Mouse (Mus musculus) hindbrain, embryonic 14.5 days (tissue): ENCODE results near the gene Enpp6. TPM values are rescaled to one million over a fixed set of nuclear protein-coding genes. Genes with fewer than 3 reads are reported as not detected.

Experiments used
- ATAC-seq: fragments of 200-750 bp; cut with Nextera tagmentation; 2 replicates; pipeline ENCODE4 v1.8.0; 2017; ENCODE audit warnings: moderate number of reproducible peaks, mild to moderate bottlenecking, moderate TSS enrichment, moderate library complexity; ENCODE audit not compliant: low FRiP score
- DNase-seq: peaks from one replicate; pipeline ENCODE4 v3.0.0-alpha.2; 2015; ENCODE audit warnings: low spot score
- H3K27ac ChIP-seq: fragments of 300-500 bp; sonication (generic); 2 replicates; pipeline ENCODE4 v1.5.1; 2014; ENCODE audit warnings: mild to moderate bottlenecking, moderate library complexity
- H3K27me3 ChIP-seq: fragments of 300-500 bp; sonication (generic); 2 replicates; pipeline ENCODE4 v1.6.1; 2014; ENCODE audit warnings: mild to moderate bottlenecking, low read length, mixed read lengths; ENCODE audit not compliant: control insufficient read depth, insufficient read depth
- H3K36me3 ChIP-seq: fragments of 300-500 bp; sonication (generic); replicated peaks from 2 replicates; pipeline ENCODE4 v1.6.1; 2014; ENCODE audit not compliant: control insufficient read depth, insufficient read depth
- H3K4me1 ChIP-seq: fragments of 300-500 bp; sonication (generic); replicated peaks from 2 replicates; pipeline ENCODE4 v1.6.1; 2014; ENCODE audit warnings: antibody characterized with exemption, low read length, mixed read lengths; ENCODE audit not compliant: control insufficient read depth, insufficient read depth
- H3K4me2 ChIP-seq: fragments of 300-500 bp; sonication (generic); replicated peaks from 2 replicates; pipeline ENCODE4 v1.6.1; 2014; ENCODE audit warnings: mild to moderate bottlenecking, moderate library complexity
- H3K4me3 ChIP-seq: fragments of 300-500 bp; sonication (generic); replicated peaks from 2 replicates; pipeline ENCODE4 v1.5.1; 2014; ENCODE audit warnings: mild to moderate bottlenecking, low read length
- H3K9ac ChIP-seq: fragments of 300-500 bp; sonication (generic); 2 replicates; pipeline ENCODE4 v1.6.1; 2014
- H3K9me3 ChIP-seq: fragments of 300-500 bp; sonication (generic); 2 replicates; pipeline ENCODE4 v1.6.1; 2016; ENCODE audit warnings: low read length; ENCODE audit not compliant: control insufficient read depth
- WGBS: fragments of 180-500 bp; shearing (Covaris S2); extraction: QIAGEN DNeasy Blood & Tissue Kit; methylation state at CpG from one replicate; pipeline ENCODE4 v1.1.7; 2014; 5-methylcytosine and 5-hydroxymethylcytosine counted together
- polyA plus RNA-seq: library from polyadenylated mRNA; unstranded; fragments of >200 nt; fragmentation: Nextera tagmentation; extraction: Ambion mirVana; gene quantifications from 2 replicates; pipeline ENCODE4 v1.2.1, GENCODE M21; 2014

Gene Enpp6
- polyA plus RNA-seq, 1 experiment from 2014 or later: 1.8 TPM

- DNase-seq (no peak), ATAC-seq (no peak)
- no peak overlapping the region for H3K9ac ChIP-seq
- H3K27ac ChIP-seq: no peak overlapping the region
- peaks cover 9% of the 10 kb centered on the region; the same call in 1 of the 2 replicates for H3K9me3 ChIP-seq
- H3K4me2 ChIP-seq: no peak overlapping the region
- no peak overlapping the region for H3K4me3 ChIP-seq
- H3K27me3 ChIP-seq: no peaks in the 10 kb centered on the region
- no peaks in the 10 kb centered on the region for H3K36me3 ChIP-seq
- 86% methylated on average over 6 of the region's 6 CpGs for WGBS
- no peaks in the 10 kb centered on the region for H3K4me1 ChIP-seq
Observed at GRCm38 (mm10) chr8:47075941-47076555, 89.4 kb downstream of the Enpp6 start.

DNA sequence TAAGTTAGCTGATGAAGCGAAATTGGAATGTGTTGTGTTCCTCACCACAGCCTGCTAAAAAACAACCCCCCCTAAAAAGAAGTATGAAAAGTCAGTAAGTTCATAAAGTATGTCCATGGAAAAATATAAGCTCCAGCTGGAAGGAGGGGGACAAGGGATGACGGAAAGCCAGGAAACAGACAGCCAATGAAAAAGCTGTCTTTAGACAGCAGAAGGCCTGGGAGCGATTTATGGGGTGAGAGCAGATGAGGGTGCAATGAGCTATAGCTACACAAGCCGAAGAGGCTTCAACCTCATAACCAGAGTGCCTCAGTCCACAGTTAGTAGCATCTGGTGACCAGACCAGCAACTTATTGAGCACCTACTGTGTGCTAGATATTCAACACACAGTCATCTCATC is 93.3 kb downstream of the Enpp6 start:
- ATAC-seq (no peak), DNase-seq (no peak)

DNA sequence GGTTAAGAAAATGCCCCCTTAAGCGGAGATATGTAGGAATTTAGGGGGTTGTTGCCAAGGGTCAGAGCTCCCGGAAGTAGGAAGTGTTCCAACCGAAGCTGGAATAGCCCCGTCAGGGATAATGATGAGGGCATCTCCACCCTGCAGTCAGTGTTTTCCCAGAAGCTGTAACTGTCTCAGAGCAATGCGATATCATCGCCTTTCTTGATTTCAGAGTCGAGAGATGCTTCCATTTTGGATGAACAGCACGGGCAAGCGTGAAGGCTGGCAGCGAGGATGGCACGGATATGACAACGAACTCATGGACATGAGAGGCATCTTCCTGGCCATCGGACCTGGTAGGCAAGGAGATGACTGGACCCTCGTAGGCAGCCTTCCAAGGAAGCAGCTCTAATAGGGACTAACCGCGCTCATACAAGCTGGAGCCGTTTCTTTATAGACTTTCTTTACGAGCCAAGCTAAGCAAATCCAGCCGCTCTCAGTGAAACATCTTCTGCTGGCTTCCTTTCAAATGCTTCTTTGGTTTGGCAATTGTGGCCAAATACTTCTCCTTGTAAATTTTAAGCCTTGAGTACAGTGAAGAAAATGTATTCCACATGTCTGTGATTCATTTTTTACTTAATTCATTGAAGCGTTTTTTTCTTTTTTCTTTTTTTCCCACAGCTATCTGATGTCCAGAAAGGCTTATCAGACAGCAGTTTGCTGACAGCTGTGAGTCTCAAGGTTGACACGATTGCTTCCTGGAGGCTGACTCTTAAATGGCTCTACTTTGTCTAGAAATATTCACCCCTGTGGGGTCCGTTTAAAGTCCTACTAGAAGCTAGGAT is 95.7 kb downstream of the Enpp6 start:
- Histone ChIP-seq H3K9ac (no peak overlapping the region), H3K36me3 (no peaks in the 10 kb centered on the region), H3K27me3 (no peaks in the 10 kb centered on the region), H3K4me3 (no peak overlapping the region), H3K9me3 (no peaks in the 10 kb centered on the region), H3K4me1 (no peaks in the 10 kb centered on the region), H3K4me2 (no peak overlapping the region), H3K27ac (no peak overlapping the region)
- 88% methylated on average over 22 of the region's 22 CpGs for WGBS
- ATAC-seq (no peak), DNase-seq (no peak)

More for the DNA sequence above, 93.3 kb downstream of the Enpp6 start:
- no peak overlapping the region for H3K4me3 ChIP-seq
- H3K4me1 ChIP-seq: no peaks in the 10 kb centered on the region
- no peaks in the 10 kb centered on the region for H3K36me3 ChIP-seq
- H3K4me2 ChIP-seq: no peak overlapping the region
- H3K9ac ChIP-seq: no peak overlapping the region
- no peak overlapping the region for H3K27ac ChIP-seq
- WGBS: 78% methylated on average over 4 of the region's 4 CpGs
- no peaks in the 10 kb centered on the region for H3K27me3 ChIP-seq
- H3K9me3 ChIP-seq: no peaks in the 10 kb centered on the region

DNA sequence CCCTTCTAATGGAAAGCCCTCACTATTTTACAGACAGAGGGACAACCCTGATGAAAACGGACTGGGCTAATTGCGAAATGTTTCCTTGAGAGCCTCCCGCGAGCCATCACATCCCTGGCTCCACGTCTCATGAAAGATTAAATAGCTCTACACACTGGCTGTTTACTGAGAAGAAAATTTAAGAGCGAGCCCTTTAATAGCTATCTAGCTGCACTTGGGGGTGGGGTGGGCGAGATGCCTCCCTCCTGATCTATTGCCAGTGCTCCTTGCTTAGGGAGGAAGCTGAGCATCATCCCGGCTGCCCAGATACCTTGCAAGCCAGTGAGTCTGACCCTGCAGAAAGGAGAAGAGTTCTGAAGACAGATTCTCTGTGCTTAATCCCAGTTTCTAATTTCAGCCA is 103.3 kb downstream of the Enpp6 start:
- no peak overlapping the region for H3K27ac ChIP-seq

GRCm38 (mm10) chr8:47105617-47106016 is 118.9 kb downstream of the Enpp6 start:
- Histone ChIP-seq H3K9ac (no peak overlapping the region), H3K4me1 (no peaks in the 10 kb centered on the region), H3K4me2 (no peak overlapping the region), H3K36me3 (no peaks in the 10 kb centered on the region), H3K27me3 (no peaks in the 10 kb centered on the region), H3K9me3 (no peaks in the 10 kb centered on the region), H3K4me3 (no peak overlapping the region), H3K27ac (no peak overlapping the region)
- no peak for ATAC-seq
- WGBS: 79% methylated on average over 2 of the region's 2 CpGs
- DNase-seq: no peak

More for the DNA sequence above, 103.3 kb downstream of the Enpp6 start:
- no peaks in the 10 kb centered on the region for H3K4me1 ChIP-seq
- H3K27me3 ChIP-seq: no peaks in the 10 kb centered on the region
- 75% methylated on average over 8 of the region's 8 CpGs for WGBS
- no peaks in the 10 kb centered on the region for H3K36me3 ChIP-seq
- DNase-seq (no peak), ATAC-seq (no peak)
- no peak overlapping the region for H3K4me2 ChIP-seq
- H3K9me3 ChIP-seq: no peaks in the 10 kb centered on the region
- no peak overlapping the region for H3K4me3 ChIP-seq
- no peak overlapping the region for H3K9ac ChIP-seq

DNA sequence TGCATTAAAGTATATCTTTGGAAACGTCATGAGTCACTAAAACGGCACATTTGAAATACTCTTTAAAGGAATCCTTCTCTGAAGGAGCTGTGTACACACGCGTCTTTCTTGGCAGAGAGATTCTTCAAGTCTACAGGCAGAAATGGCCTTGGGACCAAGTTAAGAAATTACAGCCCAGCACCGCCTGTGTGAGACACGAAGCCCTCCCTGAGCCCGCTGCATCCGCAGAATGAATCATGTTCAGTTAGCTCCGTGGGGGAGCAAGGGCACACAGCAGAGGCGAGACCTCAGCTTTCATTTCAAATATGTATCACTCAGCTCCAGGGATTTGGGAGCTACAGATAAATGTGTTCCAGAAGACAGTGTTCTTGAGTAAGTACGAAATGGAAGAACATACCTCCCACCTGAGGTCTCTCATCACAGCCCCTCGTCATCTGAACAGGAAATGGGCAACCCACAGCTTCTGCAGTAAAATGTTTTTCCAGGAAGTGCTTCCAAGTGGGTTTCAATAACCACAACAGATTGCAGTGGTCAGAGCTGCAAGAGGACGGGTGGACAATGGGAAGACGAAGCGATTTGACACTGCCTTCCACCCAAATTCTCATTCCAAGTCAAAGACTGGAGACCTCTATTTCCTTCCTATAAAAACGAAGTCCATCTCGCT is 127.6 kb downstream of the Enpp6 start:
- Histone ChIP-seq H3K27ac (no peak overlapping the region), H3K27me3 (no peaks in the 10 kb centered on the region), H3K9ac (no peak overlapping the region), H3K4me2 (no peak overlapping the region), H3K4me3 (no peak overlapping the region), H3K4me1 (no peaks in the 10 kb centered on the region), H3K9me3 (0 out of 2 replicates have a peak, but pooled peaks cover 2% of the 10 kb centered on the region), H3K36me3 (no peaks in the 10 kb centered on the region)
- ATAC-seq (no peak), DNase-seq (no peak)
- 75% methylated on average over 17 of the region's 17 CpGs for WGBS

GRCm38 (mm10) chr8:47117336-47117735 is 130.6 kb downstream of the Enpp6 start:
- H3K4me1 ChIP-seq: no peaks in the 10 kb centered on the region
- no peak overlapping the region for H3K4me3 ChIP-seq
- no peak overlapping the region for H3K9ac ChIP-seq
- H3K27ac ChIP-seq: no peak overlapping the region
- H3K9me3 ChIP-seq: no peaks in the 10 kb centered on the region
- 80% methylated on average over 4 of the region's 4 CpGs for WGBS
- no peaks in the 10 kb centered on the region for H3K27me3 ChIP-seq
- no peak for DNase-seq
- no peak for ATAC-seq
- H3K4me2 ChIP-seq: no peak overlapping the region
- no peaks in the 10 kb centered on the region for H3K36me3 ChIP-seq

DNA sequence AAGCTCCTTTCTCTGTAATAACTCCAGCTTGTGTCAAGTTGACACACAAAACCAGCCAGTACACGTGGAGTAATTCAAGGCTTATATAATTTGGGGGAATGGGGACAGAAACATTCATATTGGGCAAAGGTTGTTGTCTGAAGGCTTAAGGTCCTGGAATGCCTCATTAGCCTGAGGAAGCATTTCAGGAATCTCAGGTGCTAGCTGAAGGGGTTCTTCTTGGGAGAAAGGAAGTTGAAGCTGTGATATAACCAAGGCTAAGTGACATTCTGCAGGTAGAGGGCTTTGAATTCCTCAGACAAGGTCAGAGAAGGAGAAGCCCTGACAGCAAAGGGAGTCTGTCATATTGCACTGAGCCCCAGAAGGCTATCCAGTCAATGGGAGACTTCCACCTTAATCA is 133.2 kb downstream of the Enpp6 start:
- H3K9me3 ChIP-seq: no peaks in the 10 kb centered on the region
- no peak overlapping the region for H3K4me3 ChIP-seq
- H3K27ac ChIP-seq: no peak overlapping the region
- no peak overlapping the region for H3K9ac ChIP-seq
- H3K27me3 ChIP-seq: no peaks in the 10 kb centered on the region
- ATAC-seq (no peak), DNase-seq (no peak)
- WGBS: 70% methylated on average over 1 of the region's 1 CpGs
- H3K4me2 ChIP-seq: no peak overlapping the region
- H3K4me1 ChIP-seq: no peaks in the 10 kb centered on the region
- H3K36me3 ChIP-seq: no peaks in the 10 kb centered on the region

DNA sequence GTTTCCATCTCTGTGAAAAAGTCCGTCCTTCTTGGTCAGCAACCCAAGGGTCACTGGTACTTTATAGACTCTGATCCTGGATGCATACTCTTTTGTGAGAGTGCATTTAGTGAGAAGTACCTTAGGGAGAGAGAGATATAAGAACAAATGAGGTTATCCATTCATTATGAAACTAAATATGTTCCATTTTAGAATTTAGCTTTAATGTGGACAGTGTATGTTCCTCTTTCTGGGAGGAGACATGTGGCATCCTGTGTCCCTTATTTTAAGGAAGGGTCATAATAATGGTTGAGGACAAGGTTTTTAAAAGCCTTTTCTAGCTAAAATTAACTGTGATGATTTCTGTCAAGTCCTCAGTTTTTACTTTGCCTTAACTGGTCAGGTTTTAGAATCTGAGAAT is 142.2 kb downstream of the Enpp6 start:
- no peak for DNase-seq
- ATAC-seq: no peak
- Histone ChIP-seq H3K4me1 (no peaks in the 10 kb centered on the region), H3K9ac (no peak overlapping the region), H3K27me3 (no peaks in the 10 kb centered on the region), H3K36me3 (no peaks in the 10 kb centered on the region), H3K27ac (no peak overlapping the region), H3K4me2 (no peak overlapping the region), H3K4me3 (no peak overlapping the region), H3K9me3 (0 out of 2 replicates have a peak, but pooled peaks cover 4% of the 10 kb centered on the region)
- 89% methylated on average over 1 of the region's 1 CpGs for WGBS
